Mouse (Mus musculus): Measurements from ENCODE around the gene Acoxl.

DNA sequence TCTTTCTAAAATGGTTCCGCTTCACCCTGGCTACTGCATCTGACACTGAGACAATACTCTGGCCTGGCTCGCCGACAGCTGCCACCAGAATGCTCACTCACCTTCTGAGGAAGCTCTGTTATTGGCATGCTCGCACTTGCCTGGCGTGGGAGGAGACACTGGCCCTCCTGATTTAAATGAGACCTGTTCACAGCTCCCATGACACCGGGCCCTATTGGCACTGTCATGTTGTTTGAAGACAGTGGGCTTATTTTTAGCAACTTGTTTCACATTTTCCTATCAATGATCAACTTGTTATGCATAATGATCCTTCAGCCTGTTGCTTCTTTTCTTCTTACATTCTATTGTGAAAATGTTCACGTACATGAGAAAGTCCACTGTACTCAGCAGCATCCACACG is 324.5 kb downstream of the Acoxl start:
- TF ChIP-seq CTCF (IDR thresholded peaks at IDR 0.05; ENCODE audit: control insufficient read depth, insufficient read depth, low read length) (no peak), POLR2A (IDR thresholded peaks at IDR 0.05; ENCODE audit: borderline replicate concordance, control insufficient read depth, low read depth, low read length) (no peak)
